Mouse (Mus musculus) spleen, postnatal 14 days (tissue): Measurements from ENCODE around the gene Rasgef1a.

ENCODE experiments used
- DNase-seq, 2 experiments: peaks; one replicate each; pipeline ENCODE4 v3.0.0; 2021 to 2022; ENCODE audit warnings: low spot score in 2 of 2

Rasgef1a gene

DNA sequence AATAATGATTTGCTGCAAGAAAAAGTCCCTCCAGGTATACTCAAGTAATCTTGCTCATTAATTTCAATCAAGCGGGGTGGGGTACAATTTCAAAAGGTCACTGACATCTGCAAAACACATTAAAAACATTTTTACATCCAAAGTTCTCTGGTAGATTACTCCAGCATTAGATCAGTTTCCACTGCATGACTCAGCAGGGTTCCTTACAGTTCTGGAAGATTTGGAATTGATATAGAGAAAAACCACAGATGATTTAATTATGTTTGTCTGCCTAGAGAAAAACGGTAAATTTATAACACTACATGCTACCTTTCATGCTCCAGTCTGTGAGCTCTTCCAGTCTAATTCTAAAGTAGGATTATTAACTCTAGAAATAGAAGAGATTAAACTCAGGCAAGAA, 118.8 kb downstream of the Rasgef1a start:
- no peak for DNase-seq

GRCm38 (mm10) chr6:118134461-118134860, 123.2 kb downstream of the Rasgef1a start:
- no peak for DNase-seq

GRCm38 (mm10) chr6:118137148-118137547, 125.9 kb downstream of the Rasgef1a start:
- no peak for DNase-seq

- peak; percentile 92 to 95 for DNase-seq
These were observed 127.8 kb downstream of the Rasgef1a start, which contains the start of gene Csgalnact2 for GRCm38 (mm10) chr6:118138731-118139709. Gene Csgalnact2 (minus strand): TSS chr6:118139140.

DNA sequence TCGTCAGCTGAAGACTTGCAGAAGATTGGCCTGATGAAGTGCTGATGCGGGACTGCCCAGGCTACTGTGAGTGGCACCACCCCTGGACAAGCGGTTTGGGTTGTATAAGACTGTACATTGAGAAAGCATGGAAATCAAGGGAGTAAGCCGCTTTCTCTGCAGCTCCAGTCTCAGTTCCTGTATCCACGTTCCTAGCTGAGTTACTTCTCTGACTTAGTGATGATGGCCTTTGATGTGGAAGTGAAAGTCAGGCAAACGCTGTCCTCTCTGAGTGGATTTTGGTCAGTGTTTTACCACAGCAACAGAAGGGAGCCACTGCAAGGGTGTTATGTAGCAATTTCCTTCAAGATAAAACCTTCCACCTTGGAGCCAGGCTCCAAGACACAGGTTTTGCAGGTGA, 129.7 kb downstream of the Rasgef1a start:
- DNase-seq, result no peak
